Mouse (Mus musculus) large intestine, adult 2 months (tissue): ENCODE measurements around the gene Trpv3. TPM values are rescaled to one million over a fixed set of nuclear protein-coding genes. Genes with fewer than 3 reads are reported as not detected.

Experiments
- DNase-seq: peaks from one replicate; pipeline ENCODE4 v3.0.0-alpha.2; 2012; ENCODE audit warnings: low read depth, low spot score
- WGBS: fragments of 180-500 bp; shearing (Covaris S2); methylation state at CpG from one replicate; pipeline ENCODE4 v1.1.7; 2018; 5-methylcytosine and 5-hydroxymethylcytosine counted together
- polyA plus RNA-seq: library from polyadenylated mRNA; depleted of rRNA; stranded (reverse); fragments of >200 nt; gene quantifications from 2 replicates; pipeline ENCODE4 v1.2.3, GENCODE M21; 2012; rRNA removed

The Trpv3 gene
- polyA plus RNA-seq = 0.45 and 1.8 TPM in 2 replicates

DNA sequence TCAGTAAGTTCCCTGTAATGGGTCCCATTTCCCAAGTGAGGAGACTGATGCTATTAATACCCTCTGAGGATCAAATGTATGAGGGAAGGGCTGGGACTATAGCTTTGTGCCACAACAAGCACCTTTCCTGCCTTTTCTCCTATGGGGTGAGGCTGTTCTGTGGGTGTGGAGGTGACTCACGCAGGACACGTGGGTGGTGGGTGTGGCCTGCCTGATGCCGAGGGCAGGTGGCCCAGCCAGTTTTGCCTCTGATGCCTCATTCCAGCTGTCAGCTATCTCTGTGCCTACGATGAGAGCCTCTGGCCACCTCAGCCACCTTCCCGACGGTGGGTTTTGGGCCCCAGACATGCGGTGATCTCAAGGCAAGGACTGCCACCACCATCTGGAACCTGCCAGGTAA is at the start of gene Trpv3:
TSS of gene Trpv3 (plus strand) at position 122 of the 400 bp plus-strand sequence.
- 43% methylated on average over 7 of the region's 7 CpGs for WGBS
- peak; percentile 65 for DNase-seq

- WGBS = 61% methylated on average over 2 of the region's 2 CpGs
- no peak for DNase-seq
Observed at GRCm38 (mm10) chr11:73219671-73220070, 47.5 kb upstream of the Trpv3 start.

- DNase-seq = no peak
- WGBS = 77% methylated on average over 1 of the region's 1 CpGs
Observed at GRCm38 (mm10) chr11:73220651-73221050, 46.5 kb upstream of the Trpv3 start.

- DNase-seq = no peak
- WGBS = 29% methylated on average over 5 of the region's 5 CpGs
Observed at GRCm38 (mm10) chr11:73222846-73223245, 44.3 kb upstream of the Trpv3 start.

- DNase-seq = no peak
- 66% methylated on average over 2 of the region's 2 CpGs for WGBS
Observed at GRCm38 (mm10) chr11:73223966-73224365, 43.2 kb upstream of the Trpv3 start.

- 79% methylated on average over 6 of the region's 6 CpGs for WGBS
- no peak for DNase-seq
Observed at GRCm38 (mm10) chr11:73225856-73226255, 41.3 kb upstream of the Trpv3 start.

GRCm38 (mm10) chr11:73228881-73229280 is 38.3 kb upstream of the Trpv3 start:
- DNase-seq = no peak
- WGBS = 77% methylated on average over 5 of the region's 5 CpGs

DNA sequence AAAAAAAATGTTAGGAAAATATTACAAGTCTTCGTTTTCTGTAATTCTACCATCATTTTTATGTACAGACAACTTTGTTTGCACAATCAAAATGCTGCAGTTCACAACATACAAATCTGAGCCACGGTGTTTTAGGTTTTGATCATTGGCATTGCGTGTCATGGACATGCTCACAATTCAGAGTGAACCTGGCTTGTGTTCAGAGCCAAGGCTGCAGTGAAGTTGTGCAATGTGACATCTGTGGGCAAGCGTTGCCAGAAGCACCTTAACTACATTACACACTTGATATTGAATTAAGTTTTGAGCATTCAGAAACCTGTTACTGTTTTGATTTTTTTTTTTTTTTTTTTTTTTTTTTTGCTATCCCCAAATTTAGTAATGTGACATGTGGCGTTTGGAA is 37.1 kb upstream of the Trpv3 start:
- WGBS = 83% methylated on average over 5 of the region's 5 CpGs
- DNase-seq = no peak

DNA sequence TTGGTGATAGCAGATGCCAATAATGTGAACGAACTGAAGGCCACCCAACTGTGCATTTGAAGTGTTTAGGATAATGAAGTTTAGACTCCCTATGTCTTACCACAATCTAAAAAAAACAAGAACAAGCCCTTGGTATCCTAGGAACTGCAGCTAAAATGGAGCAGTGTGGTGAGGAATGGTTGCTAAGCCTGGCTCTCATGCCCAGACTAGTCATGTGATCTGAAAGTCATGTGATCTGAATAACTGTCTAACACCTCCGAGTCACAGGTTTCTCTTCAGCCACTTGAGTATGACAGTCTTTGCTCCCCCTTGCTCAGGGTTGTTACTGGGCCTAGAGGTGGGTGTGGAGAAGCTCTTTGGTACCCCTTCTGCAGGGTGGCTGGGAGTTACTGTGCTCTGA is 34.7 kb upstream of the Trpv3 start:
- 51% methylated on average over 2 of the region's 2 CpGs for WGBS
- no peak for DNase-seq

- 87% methylated on average over 5 of the region's 5 CpGs for WGBS
- no peak for DNase-seq
Observed at GRCm38 (mm10) chr11:73233992-73234391, 33.2 kb upstream of the Trpv3 start, which contains the start of gene Trpv1. Gene Trpv1 (plus strand): TSS chr11:73234292.

GRCm38 (mm10) chr11:73235990-73236701 is 31.0 kb upstream of the Trpv3 start:
- no peak for DNase-seq

DNA sequence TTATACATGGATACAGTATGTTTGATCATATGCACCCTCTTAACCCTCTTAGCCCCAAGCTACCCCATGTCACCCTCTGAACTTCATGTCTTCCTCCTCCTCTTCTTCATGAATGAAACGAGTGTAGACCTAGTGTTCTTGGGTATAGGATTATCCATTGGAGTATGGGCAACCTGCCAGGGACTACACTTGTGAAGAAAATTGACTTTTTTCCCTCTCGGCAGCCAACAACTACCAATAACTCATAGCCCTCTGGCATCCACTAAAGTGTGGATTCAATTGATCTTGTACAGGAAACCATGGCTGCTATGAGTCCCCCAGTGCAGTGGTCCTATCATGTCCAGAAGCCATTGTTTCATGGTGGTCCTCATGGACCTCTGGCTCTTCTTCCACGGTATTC is 30.5 kb upstream of the Trpv3 start:
- 63% methylated on average over 3 of the region's 3 CpGs for WGBS
- DNase-seq = no peak

More at GRCm38 (mm10) chr11:73235990-73236701, 31.0 kb upstream of the Trpv3 start:
- WGBS = 28% methylated on average over 5 of the region's 5 CpGs

- 46% methylated on average over 6 of the region's 6 CpGs for WGBS
- no peak for DNase-seq
Observed at GRCm38 (mm10) chr11:73242199-73242598, 25.0 kb upstream of the Trpv3 start.

DNA sequence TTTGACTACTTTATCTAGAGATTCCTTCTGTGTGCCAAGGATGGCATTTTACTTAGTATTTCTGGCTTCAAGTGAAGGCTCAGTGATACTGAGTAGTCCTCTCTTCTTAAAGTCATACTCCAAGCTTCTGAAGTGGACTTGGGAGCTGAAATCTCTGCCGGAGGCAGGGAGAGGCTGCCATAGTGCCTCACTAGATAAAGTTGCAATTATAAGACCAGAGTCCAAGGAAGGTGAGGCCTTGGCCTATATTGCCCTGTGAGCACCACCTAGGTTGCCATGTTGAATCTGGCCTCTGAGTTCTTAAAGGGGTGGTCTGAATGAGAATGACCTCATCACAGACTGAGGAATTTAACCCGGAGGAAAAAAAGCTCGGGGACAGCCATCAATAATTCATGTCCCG is 24.4 kb upstream of the Trpv3 start:
- WGBS = 75% methylated on average over 4 of the region's 4 CpGs
- no peak for DNase-seq

DNA sequence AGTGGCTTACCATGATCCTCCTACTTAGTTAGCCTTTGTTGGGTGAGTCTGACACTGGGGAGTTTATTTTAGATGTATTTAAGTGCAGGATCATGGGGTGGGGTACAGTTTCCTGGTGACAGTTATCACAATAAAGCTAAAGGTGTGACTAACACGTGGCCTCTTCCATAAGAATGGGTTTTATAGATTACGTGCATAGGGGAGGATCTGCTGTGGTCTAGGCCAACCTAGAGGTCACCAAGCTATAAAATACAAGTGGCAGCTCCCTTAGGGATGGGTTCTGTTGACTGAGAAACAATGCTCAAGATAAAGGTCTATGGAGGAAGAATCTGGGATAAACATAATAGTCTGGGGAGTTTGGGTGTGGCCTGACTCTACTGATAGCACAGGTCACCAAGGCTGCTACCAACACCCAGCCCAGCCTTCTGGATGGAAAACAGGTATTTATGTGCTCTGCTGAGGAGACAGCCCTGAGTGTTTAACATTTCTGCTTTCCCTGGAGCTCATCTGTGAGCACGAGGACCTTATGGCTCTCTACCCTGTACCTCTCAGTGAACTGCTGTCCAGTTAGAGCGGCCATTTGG is 9.7 kb upstream of the Trpv3 start:
- DNase-seq = no peak
- WGBS = 38% methylated on average over 4 of the region's 4 CpGs

DNA sequence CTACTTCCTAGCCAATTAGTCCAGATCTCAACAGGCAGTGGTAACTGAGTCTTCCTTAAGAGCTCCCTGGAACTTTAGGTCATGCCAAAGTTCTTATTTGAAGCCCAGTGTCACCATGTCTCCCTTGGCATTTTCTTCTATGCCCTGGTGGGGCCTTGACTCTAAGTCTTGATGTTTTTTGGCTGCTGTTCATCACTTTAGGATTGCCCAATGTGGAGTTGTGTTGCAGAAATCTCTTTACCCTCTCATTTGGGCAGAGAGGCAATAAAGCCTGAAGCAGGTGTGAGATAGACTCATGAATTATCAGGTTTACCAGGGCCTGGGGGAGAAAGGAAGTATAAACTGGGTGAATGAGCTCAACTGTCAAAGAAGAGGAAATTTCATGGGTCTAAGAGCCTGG is 8.5 kb upstream of the Trpv3 start:
- no peak for DNase-seq

DNA sequence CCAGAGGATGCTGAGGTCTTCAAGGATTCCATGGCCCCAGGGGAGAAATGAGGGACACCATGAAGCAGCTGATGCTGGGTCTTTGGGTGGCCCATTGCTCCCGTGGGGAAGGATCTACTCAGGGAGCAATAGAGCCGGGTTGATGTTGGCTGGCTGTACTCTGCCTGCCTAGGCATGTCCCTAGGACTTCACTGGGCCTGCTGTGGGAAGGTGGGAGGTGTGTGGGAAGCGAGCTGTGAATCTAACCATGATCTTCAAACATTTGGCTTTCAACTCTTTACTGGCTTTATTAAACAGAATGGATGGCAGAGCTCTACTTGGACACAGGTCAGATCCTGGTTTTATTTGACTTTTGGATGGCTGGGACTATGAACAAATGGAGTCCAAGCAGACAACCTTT is 6.7 kb upstream of the Trpv3 start:
- 72% methylated on average over 3 of the region's 3 CpGs for WGBS
- DNase-seq = no peak

DNA sequence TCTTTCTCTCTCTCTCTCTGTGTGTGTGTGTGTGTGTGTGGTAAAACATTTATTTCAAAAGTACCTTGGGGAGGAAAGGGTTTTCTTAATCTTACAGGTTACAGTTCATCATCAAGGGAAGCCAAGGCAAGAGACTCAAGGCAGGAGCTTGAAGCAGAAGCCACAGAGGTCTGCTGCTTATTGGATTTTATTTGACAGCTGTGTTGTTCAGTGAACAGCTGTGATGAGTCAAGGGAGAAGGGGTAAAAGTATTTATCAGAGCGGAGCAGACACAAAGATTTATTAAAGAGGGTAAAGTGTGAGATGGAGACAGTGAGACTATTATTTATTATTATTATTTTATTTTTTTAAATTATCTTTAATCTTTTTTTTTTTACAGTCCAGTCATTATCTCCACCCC is 5.8 kb upstream of the Trpv3 start:
- 80% methylated on average over 1 of the region's 1 CpGs for WGBS
- no peak for DNase-seq

DNA sequence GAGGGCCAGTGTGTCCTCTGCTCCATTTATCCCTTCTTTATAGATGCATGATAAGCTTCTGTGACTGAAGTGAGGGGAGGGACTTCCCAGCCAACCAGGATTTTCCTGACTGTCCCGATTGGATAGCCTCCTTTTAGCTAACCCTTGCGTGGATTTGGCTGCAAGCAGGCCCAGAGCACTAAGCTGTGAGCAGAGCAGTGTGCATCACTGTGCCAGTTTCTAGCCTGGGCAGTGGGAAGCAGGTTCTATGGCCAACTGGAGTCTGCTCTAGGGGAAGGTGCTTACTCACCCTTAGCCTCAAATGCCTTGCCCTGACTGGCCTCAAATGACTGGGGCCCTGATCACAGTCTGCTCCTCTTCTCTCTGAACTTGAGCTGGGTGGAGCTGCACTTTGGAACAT is 7.6 kb downstream of the Trpv3 start:
- WGBS = 28% methylated on average over 2 of the region's 2 CpGs
- no peak for DNase-seq

- DNase-seq = no peak
- 57% methylated on average over 5 of the region's 5 CpGs for WGBS
Observed at GRCm38 (mm10) chr11:73280710-73281109, 13.5 kb downstream of the Trpv3 start.

GRCm38 (mm10) chr11:73281528-73282027 is 14.4 kb downstream of the Trpv3 start:
- WGBS = 5% methylated on average over 16 of the region's 16 CpGs
- DNase-seq = no peak
